Mouse (Mus musculus): ENCODE measurements around the gene Fgfr2. TPM values are rescaled to one million over a fixed set of nuclear protein-coding genes. Genes with fewer than 3 reads are reported as not detected.

Gene Fgfr2
- polyA plus RNA-seq, 1 experiment from 2014 or later, result 11.2 TPM

GRCm38 (mm10) chr7:132690716-132691472 lies 432.3 kb downstream of the Fgfr2 start:
- Histone ChIP-seq H3K9ac (replicated peaks) (no peak overlapping the region), H3K4me3 (ENCODE audit: low read depth, low read length) (no peak overlapping the region), H3K4me2 (ENCODE audit: low read depth, low read length) (no peak overlapping the region), H3K27ac (ENCODE audit: low read depth) (peak overlapping the region; percentile 57; the same call in 1 of the 2 replicates), H3K4me1 (ENCODE audit: insufficient read depth) (peaks cover 24% of the 10 kb centered on the region), H3K36me3 (replicated peaks; ENCODE audit: insufficient read depth, low read length) (no peaks in the 10 kb centered on the region), H3K27me3 (ENCODE audit: insufficient read depth, low read length) (no peaks in the 10 kb centered on the region), H3K9me3 (ENCODE audit: low read length) (no peaks in the 10 kb centered on the region)
- TF ChIP-seq EP300 (IDR thresholded peaks at IDR 0.05; ENCODE audit: low read depth) (no peak), CTCF (IDR thresholded peaks at IDR 0.05; ENCODE audit: low read depth) (no peak)
- DNase-seq, result no peak
- ATAC-seq, result peak; percentile 7; the same call in 1 of the 2 replicates
- 68% methylated on average over 14 of the region's 14 CpGs for WGBS (ENCODE audit: insufficient replicate concordance)

DNA sequence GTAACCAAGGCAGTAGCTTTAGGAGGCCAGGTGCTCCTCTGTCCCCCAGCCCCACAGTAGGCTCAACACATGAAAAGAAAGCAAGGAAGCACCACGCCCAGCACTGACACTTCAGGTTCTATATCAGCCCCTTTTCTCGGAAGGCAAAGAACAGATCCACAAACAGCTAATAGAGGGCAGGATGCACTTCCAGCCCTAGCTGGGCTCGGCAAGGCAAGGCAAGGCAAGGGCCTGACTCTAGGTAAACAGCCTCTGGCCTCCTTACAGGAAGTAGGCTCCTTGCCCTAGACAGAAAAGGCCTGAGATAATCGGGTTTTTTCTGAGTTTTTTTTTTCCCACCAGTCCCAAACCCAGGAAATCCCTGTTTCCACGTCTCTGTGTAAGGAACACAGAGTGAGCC lies 433.4 kb downstream of the Fgfr2 start:
- no peak overlapping the region for H3K9ac ChIP-seq (replicated peaks)
- no peaks in the 10 kb centered on the region for H3K36me3 ChIP-seq (replicated peaks; ENCODE audit: insufficient read depth, low read length)
- no peaks in the 10 kb centered on the region for H3K27me3 ChIP-seq (ENCODE audit: insufficient read depth, low read length)
- TF ChIP-seq EP300 (IDR thresholded peaks at IDR 0.05; ENCODE audit: low read depth) (no peak), CTCF (IDR thresholded peaks at IDR 0.05; ENCODE audit: low read depth) (no peak)
- ATAC-seq, result no peak
- 41% methylated on average over 5 of the region's 5 CpGs for WGBS (ENCODE audit: insufficient replicate concordance)
- peak overlapping the region; percentile 8; the same call in 1 of the 2 replicates for H3K27ac ChIP-seq (ENCODE audit: low read depth)
- DNase-seq, result no peak
- peaks cover 27% of the 10 kb centered on the region for H3K4me1 ChIP-seq (ENCODE audit: insufficient read depth)
- H3K4me2 ChIP-seq (ENCODE audit: low read depth, low read length), result no peak overlapping the region
- no peak overlapping the region for H3K4me3 ChIP-seq (ENCODE audit: low read depth, low read length)
- no peaks in the 10 kb centered on the region for H3K9me3 ChIP-seq (ENCODE audit: low read length)

DNA sequence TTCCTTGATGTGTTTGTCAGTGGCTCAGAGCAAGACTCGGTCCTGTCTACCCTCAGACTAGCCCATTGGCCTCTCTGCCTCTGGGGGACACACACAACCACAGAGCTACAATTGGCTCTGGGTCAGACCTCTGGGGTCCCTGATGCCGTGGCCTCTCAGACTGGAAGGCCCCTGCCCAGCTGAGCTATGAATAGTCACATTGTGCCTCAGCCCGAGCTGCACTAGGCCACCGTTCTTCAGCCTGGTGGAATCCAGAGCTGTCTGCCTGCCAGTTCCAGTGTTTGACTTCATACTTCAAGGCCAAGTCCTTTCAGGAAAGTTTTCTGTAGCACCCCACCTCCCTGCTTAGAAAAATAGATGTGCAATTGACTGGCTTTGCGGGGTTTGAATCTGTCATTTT lies 434.4 kb downstream of the Fgfr2 start:
- Histone ChIP-seq H3K4me3 (ENCODE audit: low read depth, low read length) (no peak overlapping the region), H3K9me3 (ENCODE audit: low read length) (no peaks in the 10 kb centered on the region), H3K27me3 (ENCODE audit: insufficient read depth, low read length) (no peaks in the 10 kb centered on the region), H3K4me2 (ENCODE audit: low read depth, low read length) (no peak overlapping the region), H3K4me1 (ENCODE audit: insufficient read depth) (peaks cover 27% of the 10 kb centered on the region), H3K36me3 (replicated peaks; ENCODE audit: insufficient read depth, low read length) (no peaks in the 10 kb centered on the region), H3K9ac (replicated peaks) (no peak overlapping the region), H3K27ac (ENCODE audit: low read depth) (peak overlapping the region; percentile 1; the same call in 1 of the 2 replicates)
- ATAC-seq, result no peak
- TF ChIP-seq CTCF (IDR thresholded peaks at IDR 0.05; ENCODE audit: low read depth), result no peak
- no peak for TF ChIP-seq EP300 (IDR thresholded peaks at IDR 0.05; ENCODE audit: low read depth)
- WGBS (ENCODE audit: insufficient replicate concordance), result 61% methylated on average over 5 of the region's 5 CpGs
- no peak for DNase-seq

GRCm38 (mm10) chr7:132687897-132688296 lies 435.3 kb downstream of the Fgfr2 start:
- H3K4me3 ChIP-seq (ENCODE audit: low read depth, low read length), result no peak overlapping the region
- peak overlapping the region; percentile 44; the same call in 1 of the 2 replicates for H3K27ac ChIP-seq (ENCODE audit: low read depth)
- DNase-seq (no peak), ATAC-seq (no peak)
- no peaks in the 10 kb centered on the region for H3K27me3 ChIP-seq (ENCODE audit: insufficient read depth, low read length)
- TF ChIP-seq EP300 (IDR thresholded peaks at IDR 0.05; ENCODE audit: low read depth) (no peak), CTCF (IDR thresholded peaks at IDR 0.05; ENCODE audit: low read depth) (no peak)
- WGBS (ENCODE audit: insufficient replicate concordance), result 49% methylated on average over 2 of the region's 2 CpGs
- no peaks in the 10 kb centered on the region for H3K9me3 ChIP-seq (ENCODE audit: low read length)
- peak overlapping the region; percentile 38; the same call in 1 of the 2 replicates for H3K9ac ChIP-seq (replicated peaks)
- H3K4me2 ChIP-seq (ENCODE audit: low read depth, low read length), result no peak overlapping the region
- no peaks in the 10 kb centered on the region for H3K36me3 ChIP-seq (replicated peaks; ENCODE audit: insufficient read depth, low read length)
- H3K4me1 ChIP-seq (ENCODE audit: insufficient read depth), result peaks cover 27% of the 10 kb centered on the region

DNA sequence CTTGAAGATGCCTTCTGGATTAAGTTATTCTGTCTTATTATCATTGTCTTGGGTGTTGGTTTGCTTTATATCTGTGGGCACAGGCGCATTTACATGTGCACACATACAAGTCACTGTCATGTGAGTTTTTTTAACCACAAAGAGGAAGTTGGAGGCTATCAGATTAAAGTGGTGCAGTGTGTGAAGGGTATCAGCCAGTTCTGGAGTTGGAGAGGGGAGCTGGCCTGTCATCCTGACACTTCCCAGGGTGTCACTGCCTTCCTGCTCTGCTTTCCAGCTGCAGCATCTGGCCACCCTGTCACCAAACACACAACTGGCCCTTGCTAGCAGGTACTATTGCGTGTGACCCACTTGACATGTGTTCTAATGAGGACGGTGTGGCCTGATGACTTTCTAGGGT lies 436.6 kb downstream of the Fgfr2 start:
- Histone ChIP-seq H3K27me3 (ENCODE audit: insufficient read depth, low read length) (no peaks in the 10 kb centered on the region), H3K4me2 (ENCODE audit: low read depth, low read length) (no peak overlapping the region), H3K36me3 (replicated peaks; ENCODE audit: insufficient read depth, low read length) (no peaks in the 10 kb centered on the region), H3K9me3 (ENCODE audit: low read length) (no peaks in the 10 kb centered on the region), H3K4me1 (ENCODE audit: insufficient read depth) (peaks cover 27% of the 10 kb centered on the region), H3K4me3 (ENCODE audit: low read depth, low read length) (no peak overlapping the region), H3K9ac (replicated peaks) (no peak overlapping the region), H3K27ac (ENCODE audit: low read depth) (peak overlapping the region; percentile 46; the same call in 1 of the 2 replicates)
- 21% methylated on average over 3 of the region's 3 CpGs for WGBS (ENCODE audit: insufficient replicate concordance)
- TF ChIP-seq EP300 (IDR thresholded peaks at IDR 0.05; ENCODE audit: low read depth), result peak; percentile 46; the same call in 1 of the 2 replicates
- TF ChIP-seq CTCF (IDR thresholded peaks at IDR 0.05; ENCODE audit: low read depth), result no peak
- ATAC-seq (peak; percentile 67), DNase-seq (no peak)

GRCm38 (mm10) chr7:132683923-132684322 lies 439.2 kb downstream of the Fgfr2 start:
- Histone ChIP-seq H3K27ac (ENCODE audit: low read depth) (no peak overlapping the region), H3K4me2 (ENCODE audit: low read depth, low read length) (no peak overlapping the region), H3K4me3 (ENCODE audit: low read depth, low read length) (no peak overlapping the region), H3K4me1 (ENCODE audit: insufficient read depth) (peaks cover 24% of the 10 kb centered on the region), H3K36me3 (replicated peaks; ENCODE audit: insufficient read depth, low read length) (no peaks in the 10 kb centered on the region), H3K9ac (replicated peaks) (no peak overlapping the region), H3K27me3 (ENCODE audit: insufficient read depth, low read length) (no peaks in the 10 kb centered on the region), H3K9me3 (ENCODE audit: low read length) (no peaks in the 10 kb centered on the region)
- no peak for TF ChIP-seq EP300 (IDR thresholded peaks at IDR 0.05; ENCODE audit: low read depth)
- TF ChIP-seq CTCF (IDR thresholded peaks at IDR 0.05; ENCODE audit: low read depth), result no peak
- 68% methylated on average over 4 of the region's 4 CpGs for WGBS (ENCODE audit: insufficient replicate concordance)
- no peak for ATAC-seq
- DNase-seq, result no peak

Measured in liver, postnatal 0 days (tissue).